Mouse (Mus musculus): Measurements from ENCODE around the gene Selenop.

The Selenop gene

DNA sequence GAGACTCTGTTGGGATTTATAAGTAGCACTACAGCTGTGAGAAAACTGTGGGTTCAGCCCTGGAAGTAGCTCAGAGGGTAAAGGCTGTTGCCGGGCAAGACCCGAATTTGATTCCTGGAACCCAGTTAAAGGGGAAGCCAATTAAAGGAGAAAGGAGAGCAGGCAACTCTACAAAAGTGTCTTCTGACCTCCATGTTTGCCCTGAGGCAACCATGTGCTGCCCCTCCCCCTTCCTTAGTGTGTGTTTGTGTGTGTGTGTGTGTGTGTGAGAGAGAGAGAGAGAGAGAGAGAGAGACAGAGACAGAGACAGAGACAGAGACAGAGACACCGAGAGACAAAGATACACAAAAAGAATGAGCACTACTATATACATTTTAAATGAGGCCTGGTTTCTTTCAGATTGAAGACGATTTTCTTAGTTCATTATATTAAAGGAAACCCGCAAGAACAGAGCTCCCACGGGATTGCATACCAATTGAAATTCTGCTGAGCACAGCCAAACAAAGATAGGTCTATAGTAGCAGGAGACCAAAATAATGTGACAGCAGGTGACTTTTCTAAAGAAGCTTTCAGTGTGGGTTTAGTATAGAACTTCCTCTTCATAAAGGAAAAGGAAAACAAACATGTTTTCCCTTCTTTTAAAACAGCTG lies 1.8 kb downstream of the Selenop start:
- DNase-seq (ENCODE audit: low read depth in 2 of 2, low spot score in 2 of 2) = no peak

DNA sequence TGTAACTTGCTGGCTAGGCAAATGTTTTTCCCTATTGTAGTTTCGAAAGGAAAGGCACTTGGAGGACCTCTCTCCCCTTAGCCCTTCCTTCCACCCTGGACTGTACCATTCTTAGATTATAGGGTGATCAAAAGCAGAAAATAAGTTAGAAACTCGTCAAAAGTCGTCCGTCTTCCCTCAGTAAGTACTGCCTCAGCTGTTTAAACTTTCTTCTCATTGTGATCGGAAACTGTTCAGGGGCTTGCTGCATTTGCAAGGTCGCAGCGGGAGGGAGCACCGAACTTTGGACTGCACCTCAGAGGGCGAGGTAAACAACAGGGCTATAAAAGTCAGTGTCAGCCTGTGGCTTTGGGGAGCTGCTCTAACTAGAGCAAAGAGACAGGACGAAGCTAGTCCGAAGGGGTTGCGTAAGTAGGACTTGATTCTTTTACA lies 2.3 kb downstream of the Selenop start:
- peak; percentile 32 to 64 for DNase-seq (ENCODE audit: low read depth in 2 of 2, low spot score in 2 of 2)

DNA sequence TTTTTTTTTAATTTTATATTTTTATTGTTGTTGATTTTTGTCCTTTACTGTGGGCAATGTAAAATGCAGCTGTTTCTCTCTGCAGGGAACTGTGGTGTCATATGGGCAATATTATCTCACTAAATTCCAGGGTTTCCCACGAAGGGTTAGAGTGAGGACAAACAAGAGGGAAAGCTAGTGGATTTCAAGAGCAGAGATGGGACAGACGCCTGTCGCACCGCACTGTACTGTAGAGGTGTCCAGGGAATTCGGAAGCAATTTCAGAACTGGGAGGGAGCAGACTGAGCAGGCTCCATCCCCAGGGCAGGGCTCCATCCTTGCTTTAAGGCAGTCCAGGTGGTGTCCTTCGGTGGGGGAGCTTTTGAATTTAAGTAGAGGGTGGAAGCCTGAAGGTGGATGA lies 2.9 kb downstream of the Selenop start:
- DNase-seq (ENCODE audit: low read depth in 2 of 2, low spot score in 2 of 2) = no peak

DNA sequence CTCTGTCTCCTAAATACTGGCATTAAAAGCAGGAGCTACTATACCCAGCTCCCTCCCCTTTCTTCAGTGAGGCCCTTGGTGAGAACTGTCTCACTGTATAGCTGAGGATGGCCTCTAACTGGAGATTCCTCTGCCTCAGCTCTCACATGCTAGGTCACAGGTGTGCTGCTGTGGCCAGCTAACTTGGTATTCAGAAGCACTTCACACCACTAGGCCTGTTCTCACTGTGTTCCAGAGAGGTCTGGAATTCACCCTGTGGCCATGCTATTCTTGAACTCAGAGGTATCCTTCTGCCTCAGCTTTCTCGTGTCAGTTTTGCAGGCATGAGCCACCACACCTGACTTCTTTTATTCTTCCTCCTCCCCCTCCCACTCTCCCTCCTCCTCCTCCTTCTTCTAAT lies 4.8 kb downstream of the Selenop start:
- DNase-seq (ENCODE audit: low read depth in 2 of 2, low spot score in 2 of 2) = no peak

DNA sequence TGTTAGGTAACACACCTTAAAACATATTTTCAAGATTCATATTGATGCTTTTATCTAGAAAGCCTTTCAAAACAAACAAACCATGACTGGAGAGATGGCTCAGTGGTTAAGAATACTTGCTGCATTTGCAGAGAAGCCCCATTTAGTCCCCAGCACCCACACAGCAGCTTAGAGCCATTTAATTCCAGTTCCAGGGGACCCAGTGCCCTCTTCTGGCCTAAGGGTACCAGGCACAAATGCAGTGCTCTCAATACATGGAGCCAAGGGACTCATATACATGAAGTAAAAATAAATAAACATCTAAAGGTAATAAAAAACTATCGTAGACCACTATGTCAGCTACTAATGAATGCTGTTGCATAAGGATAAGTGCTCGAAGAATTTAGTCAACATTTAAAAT lies 9.0 kb downstream of the Selenop start:
- DNase-seq (ENCODE audit: low read depth in 2 of 2, low spot score in 2 of 2) = no peak

DNA sequence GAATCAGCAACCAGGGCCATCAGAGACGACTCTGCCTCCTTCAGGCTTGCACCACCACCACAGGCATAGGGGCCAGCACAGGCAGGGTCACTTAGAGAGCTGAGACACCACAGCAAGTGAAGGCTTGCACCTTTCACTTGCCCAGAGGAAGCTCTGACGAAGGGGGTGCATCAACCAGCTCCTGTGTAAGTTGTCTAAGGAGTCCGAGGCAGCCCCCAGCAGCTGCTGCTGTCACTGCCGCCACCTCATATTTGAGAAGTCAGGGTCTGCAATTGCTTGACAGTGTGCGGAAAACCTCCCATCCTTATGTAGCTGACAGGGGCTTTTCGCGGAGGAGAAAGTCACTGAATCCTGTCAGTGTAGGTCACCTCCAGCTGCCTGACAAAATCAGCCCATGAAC lies 10.9 kb downstream of the Selenop start:
- DNase-seq (ENCODE audit: low read depth in 2 of 2, low spot score in 2 of 2) = no peak

DNA sequence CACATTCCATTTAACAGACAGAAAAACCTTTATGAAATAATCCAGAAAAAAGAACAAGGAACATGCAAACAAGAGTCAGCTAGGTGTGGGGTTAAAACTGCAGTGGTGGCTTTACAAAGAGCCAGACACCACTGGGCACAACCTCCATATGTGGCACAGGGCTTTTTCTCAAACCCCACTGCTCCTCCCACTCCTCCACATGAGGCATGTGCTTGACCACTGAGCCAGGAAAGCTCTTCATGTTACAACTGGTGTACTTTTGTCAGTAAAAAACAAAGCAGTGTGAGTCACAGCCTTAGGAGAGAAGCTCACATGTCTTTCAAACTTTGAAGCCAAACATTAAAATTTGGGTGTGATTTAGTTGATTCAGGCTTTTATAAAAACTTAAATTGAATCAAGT lies 12.9 kb downstream of the Selenop start:
- no peak for DNase-seq (ENCODE audit: low read depth in 2 of 2, low spot score in 2 of 2)

DNA sequence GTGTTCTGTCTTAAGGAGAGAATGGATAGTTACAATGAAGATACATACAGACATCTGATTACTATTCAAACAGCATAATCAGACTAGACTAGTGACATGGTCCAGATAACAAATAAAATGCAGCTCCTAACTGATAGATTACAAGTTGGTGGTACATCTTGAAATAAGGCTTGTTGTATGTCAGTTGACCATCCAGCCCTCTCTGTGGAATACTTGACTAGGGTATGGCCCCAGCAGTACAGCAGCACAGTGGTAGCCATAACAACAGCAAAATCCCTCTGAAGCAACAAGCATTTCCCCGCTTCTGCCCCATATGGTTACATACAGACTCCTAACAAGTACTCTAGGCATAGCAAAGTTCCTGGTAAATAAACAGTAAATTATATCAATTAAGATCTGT lies 13.4 kb downstream of the Selenop start:
- no peak for DNase-seq (ENCODE audit: low read depth in 2 of 2, low spot score in 2 of 2)

DNA sequence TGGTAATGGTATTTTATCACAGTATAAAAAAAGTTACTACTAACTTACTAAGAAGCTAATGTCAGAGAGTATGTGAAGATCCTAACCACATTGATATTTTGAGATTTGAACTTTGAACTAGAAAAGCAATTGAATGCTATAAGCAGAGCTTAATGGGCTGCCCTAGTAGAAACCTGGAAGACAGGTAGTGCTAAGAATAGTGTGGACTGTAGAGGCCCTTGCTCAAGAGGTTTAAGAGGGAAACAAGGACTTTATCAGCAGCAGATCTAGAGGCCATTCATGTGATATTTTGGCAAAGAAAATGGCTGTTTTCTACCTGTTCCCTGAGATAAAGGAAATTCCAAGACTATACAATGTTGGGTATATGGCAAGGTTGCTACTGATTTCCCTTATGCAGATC lies 17.7 kb downstream of the Selenop start:
- DNase-seq (ENCODE audit: low read depth in 2 of 2, low spot score in 2 of 2) = no peak

DNA sequence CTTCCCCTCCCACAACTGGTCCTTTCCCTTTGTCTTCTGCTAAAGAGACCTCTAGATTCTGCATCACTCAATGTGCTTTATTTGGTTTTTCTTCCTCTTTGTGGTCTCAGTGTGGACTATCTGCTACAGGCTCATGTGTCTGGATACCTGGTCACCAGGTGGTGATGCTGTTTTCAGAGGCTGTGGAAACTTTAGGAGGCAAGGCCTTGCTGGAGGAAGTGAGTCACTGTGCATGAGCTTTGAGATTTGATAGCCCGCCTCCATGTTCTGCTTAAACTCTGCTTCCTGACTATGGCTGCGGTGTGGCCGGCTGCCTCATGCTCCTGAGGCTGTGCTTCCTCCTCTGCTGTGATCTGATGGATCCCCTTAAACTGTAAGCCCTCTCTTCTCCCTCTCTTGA lies 22.1 kb downstream of the Selenop start:
- DNase-seq (ENCODE audit: low read depth in 2 of 2, low spot score in 2 of 2) = no peak

DNA sequence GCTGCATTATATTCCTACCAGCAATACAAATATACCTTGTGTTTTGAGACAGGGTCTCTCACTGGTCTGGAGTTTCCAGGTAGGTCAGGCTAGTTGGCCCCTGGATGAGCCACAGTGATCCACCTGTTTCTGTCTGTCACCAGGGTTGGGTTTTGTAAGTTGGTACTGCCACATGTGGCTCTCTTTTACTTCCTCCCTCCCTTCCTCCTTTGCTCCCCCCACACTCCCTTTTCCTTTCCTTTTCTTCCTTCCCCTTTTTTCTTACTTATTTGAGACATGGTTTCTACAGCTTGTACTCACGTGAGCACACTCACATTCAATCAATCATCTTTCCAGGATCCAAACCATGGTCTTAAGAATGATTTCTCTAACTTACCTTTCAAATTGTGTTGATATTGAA lies 25.1 kb downstream of the Selenop start:
- no peak for DNase-seq (ENCODE audit: low read depth in 2 of 2, low spot score in 2 of 2)

DNA sequence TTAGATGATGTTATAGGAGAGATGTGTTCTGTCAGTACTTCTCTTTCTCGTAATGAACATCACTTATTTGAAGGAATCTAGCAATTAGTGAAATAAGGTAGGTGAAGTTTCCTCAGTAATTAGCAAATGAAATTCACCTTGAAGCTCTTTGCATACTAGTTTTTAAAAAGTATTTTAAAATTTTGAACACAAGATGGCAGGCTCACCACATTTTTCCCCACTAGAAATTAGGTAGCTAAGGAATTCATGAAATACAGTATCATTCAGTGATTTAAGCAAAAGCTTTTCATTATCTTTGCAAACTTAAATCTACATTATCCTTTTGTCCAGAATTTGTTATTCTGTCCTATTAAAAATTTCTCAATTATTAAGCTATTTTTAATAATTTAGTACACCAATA lies 27.6 kb downstream of the Selenop start:
- no peak for DNase-seq (ENCODE audit: low read depth in 2 of 2, low spot score in 2 of 2)

DNA sequence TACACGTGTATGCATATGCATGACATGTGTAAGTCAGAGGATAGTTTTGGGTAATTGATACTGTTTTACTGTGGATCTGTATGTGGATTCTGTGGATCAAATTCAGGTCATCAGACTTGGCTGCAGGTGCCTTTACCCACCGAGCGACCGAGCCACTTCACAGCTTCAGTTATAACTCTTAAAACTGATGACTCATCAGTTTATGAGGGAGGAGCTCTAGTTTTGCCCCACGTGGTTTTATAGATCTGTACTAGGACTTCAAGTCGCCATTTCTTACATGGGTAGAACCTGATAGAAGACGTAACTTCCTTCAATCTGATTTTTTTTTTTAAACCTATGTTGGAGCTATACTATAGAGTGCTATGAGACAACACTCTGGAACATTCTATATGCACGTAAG lies 29.3 kb downstream of the Selenop start:
- no peak for DNase-seq (ENCODE audit: low read depth in 2 of 2, low spot score in 2 of 2)

DNA sequence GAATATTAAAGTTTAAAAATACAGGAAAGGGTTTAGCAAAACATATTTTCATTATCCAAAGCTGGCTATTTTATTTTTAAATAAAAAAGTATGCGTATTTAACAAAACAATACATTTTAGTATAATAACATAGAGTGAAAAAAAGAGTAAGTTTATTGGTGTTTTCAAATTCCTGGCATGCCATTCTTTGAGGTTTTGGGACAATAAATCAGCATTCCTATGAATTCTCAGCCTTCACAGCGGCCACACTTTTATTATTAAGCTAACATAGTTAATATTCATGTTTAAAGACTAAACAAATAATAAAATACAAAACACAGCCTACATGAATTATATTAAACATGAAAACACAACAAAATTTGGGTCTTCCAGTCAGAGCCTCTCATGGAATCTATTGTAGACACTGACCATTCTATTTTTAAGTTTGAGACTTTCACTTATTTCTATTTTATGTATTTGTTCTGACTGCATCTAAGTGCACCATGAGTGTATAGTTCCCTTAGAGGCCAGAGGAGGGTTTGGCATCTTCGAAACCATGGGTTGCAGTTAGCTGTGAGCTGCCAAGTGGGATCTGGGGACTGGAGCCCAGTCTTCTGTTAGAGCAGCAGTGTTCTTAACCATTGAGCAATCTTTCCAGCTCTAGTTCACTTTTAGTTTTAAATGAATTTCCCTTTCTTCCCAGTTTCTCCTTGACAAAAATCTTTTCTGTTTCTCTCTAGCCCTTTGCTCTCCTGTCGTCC lies 32.2 kb downstream of the Selenop start:
- no peak for DNase-seq (ENCODE audit: low read depth in 2 of 2, low spot score in 2 of 2)

DNA sequence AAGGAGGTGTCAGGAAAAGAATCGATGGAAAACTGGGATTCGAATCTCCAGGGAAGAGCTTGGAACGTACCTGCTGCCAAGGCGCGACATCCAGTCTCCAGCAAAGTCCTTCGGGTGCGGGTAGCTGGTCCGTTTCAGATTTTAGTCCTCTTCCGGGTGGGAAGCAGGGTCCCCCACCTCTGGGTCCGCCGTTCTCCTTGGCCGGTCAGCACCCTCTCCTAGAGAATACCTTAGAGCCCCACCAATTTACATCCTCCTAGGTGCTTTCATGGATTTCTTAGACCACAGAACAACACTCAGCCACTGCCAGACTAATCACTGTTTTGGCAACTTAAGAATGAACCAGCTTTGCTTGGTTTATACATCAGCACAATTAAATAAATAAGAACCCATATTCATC lies 35.1 kb downstream of the Selenop start, which contains the start of gene Ccdc152:
Gene Ccdc152 (minus strand): TSS at position 101 of the 400 bp plus-strand sequence.
- no peak for DNase-seq (ENCODE audit: low read depth in 2 of 2, low spot score in 2 of 2)

DNA sequence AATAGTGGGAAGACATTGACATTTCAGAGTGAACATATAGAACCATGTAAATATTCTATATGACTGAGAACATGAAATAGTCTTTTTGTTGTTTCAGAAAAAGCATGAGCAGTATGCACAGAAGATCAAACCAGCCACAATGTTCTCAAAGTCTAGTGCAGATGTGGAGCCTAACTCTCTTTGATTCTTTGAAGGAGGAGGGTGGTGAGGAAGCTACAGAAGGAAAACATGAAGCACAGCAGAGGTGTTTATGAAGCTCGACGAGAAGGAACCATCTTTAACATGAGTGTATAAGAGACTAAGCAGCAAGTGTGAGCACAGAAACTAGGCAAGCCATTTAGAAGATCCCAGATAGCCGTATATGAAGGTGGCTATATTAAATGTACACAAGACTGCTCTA lies 41.5 kb downstream of the Selenop start:
- peak in 1 of 2 experiments; percentile 7 for DNase-seq (ENCODE audit: low read depth in 2 of 2, low spot score in 2 of 2)

DNA sequence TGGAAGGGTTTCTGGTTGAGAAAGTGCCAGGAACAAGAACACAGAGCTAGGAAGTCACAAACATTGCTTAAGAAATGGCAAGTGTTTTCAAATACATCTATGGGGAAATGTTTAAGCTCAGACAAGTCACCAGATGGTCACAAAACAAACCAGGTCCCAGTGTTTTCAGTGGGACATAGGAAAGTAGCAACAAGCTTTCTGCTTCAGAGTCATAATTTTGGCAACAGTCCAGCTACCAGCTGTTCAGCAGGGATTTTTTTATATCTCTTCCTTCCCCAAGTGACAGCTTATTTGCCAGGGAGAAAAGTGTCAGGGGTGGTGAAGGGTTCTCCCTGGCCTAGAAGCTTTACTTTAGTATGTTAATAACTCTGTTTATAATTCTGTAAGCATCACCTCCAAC lies 44.6 kb downstream of the Selenop start:
- no peak for DNase-seq (ENCODE audit: low read depth in 2 of 2, low spot score in 2 of 2)

DNA sequence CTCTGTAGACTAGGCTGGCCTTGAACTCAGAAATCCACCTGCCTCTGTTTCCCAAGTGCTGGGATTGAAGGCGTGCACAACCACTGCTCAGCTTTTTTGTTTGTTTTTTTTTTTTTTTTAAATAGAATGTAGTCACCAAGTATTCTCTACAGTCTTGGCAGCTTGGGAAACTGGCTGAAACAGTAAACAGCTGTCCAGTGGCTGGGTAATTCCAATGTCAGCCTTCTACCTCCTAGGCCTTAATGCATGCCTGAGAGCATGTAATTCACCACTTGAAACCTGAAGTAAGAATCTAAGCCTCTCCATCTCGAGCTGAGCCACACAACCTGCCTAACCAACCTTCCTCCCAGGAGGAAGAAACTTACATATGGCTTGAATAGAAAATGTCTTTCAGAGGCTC lies 48.3 kb downstream of the Selenop start:
- no peak for DNase-seq (ENCODE audit: low read depth in 2 of 2, low spot score in 2 of 2)

DNA sequence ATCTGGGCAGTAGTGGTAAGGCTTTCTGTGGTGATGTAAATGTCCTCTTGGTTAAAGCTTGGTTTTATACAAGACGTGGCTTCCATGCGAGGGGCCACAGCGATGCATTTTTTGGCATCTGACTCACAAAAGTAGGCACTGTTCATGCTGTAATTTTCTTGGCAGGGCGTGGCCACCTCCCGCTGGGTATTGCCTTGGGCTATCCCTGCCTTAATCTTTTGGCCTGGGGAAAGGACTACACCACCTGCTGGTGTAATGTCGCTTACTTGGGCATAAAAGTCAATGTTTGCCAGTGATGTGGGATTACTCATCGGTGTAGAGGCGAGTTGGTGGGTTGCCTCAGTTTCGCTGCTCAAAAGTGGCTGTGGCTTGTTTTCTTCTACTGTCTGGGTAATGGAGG lies 51.6 kb downstream of the Selenop start:
- DNase-seq (ENCODE audit: low read depth in 2 of 2, low spot score in 2 of 2) = no peak

DNA sequence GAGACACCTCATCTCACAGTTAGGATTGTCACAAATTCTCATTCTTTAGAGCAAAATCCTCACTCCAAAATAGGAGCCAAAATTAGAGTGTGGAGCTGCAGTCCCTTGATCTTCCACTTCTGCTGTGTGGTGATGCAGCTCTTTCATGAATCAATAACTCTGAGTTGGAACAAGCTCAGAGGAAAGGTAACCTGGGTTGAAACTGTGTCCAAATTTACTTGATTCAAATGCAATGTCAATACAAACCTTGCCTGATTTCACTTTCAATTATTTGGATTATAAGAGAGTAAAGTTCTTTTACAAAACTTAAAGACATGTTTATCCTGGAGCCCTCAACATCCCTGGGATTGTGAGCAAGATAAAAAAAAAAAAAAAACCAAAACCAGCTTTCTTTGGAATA lies 54.7 kb downstream of the Selenop start:
- no peak for DNase-seq (ENCODE audit: low read depth in 2 of 2, low spot score in 2 of 2)
